Mouse (Mus musculus) inflammation-experienced regulatory T-cells (primary cell): ENCODE data around the gene Gpr165. TPM values are rescaled to one million over a fixed set of nuclear protein-coding genes. Genes with fewer than 3 reads are reported as not detected.

Experiments used
- polyA plus RNA-seq, 2 experiments: library from polyadenylated mRNA; unstranded; fragments of 100-300 nt; shearing (Covaris generic); gene quantifications; one replicate each; pipeline ENCODE4 v1.2.1; 2017

Gpr165 gene
- 1 to 10 TPM in 1 of 2 experiments, not detected in 1; 1.2 TPM for polyA plus RNA-seq

DNA sequence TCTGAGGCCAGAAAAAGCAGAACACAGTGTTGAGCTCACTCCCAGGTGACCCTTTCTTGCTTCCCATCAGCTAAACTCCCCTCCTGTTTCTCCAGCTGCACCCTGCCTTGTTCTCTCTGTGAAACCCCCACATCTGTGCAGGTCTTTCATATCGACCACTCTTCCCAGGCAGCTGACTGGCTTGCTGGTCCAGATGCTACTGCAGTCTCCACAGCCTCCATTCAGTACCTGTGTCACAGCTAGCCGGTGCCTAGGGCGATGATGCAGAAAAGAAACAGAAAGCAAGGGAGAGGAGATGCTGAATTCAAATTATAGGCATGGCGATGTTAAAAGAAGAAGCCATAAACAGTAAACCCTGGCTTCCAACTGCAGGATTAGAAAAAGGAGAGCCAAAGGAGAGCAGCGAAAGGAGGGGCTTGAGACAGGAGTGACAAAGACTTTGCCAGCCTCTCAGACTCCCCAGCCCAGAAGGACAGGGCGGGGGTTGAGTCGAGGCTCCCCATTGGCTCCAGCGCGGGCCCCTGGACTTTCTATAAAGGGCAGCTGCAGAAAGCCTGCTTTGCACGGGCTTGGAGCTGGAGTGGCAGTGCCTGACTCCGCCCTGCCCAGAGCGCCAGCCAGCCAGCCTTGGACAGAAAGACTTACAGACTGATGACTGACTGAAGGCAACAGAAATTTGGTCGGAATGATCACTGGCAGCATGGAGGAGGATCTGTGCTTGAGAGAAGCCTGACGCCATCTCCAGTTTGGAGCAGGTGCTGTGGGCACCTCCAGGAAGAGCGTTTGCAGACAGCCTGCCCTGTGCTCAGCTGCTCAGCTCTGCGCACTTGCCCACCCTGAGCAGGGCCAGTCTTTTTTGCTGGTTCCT, at the start of gene Gpr165:
Gene Gpr165, plus strand, starts transcription at position 535 of the 868 bp plus-strand sequence.

